Mouse (Mus musculus) neutrophil, adult 5-6 weeks (primary cell): ENCODE results near the gene Tle3. TPM values are rescaled to one million over a fixed set of nuclear protein-coding genes. Genes with fewer than 3 reads are reported as not detected.

Source experiments
- ATAC-seq: fragments of 151-379, 151-347 bp; 2 replicates; pipeline ENCODE4 v1.8.0; 2017; ENCODE audit warnings: mild to moderate bottlenecking, moderate TSS enrichment; ENCODE audit not compliant: insufficient number of reproducible peaks, poor library complexity, low FRiP score, severe bottlenecking; ENCODE audit errors: extremely low read depth
- total RNA-seq: library from RNA; stranded (forward); fragments of 200-1000 nt; gene quantifications from 2 replicates; pipeline ENCODE4 v1.2.3, GENCODE M21; 2017

Gene Tle3
- total RNA-seq, 1 experiment from 2014 or later, result 232 TPM

DNA sequence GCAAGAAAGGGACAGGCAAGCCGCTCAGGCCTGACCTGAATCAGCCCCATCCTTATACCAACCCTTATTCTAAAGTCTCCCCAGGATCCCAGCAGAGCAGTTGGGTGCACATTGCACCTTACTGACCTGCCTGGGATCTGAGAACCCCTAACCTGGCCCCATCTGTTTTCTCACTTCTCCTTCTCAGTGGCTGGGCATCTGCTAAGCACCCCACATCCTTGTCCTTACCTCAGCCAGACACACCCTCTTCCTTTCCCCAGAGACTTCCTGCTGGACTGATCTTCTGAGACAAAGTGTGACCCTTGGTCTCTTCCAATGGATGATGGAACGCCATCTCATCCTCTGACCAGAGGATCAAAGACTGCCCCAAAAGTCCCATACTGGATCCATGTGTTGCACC is 74.8 kb downstream of the Tle3 start:
- ATAC-seq, result no peak

DNA sequence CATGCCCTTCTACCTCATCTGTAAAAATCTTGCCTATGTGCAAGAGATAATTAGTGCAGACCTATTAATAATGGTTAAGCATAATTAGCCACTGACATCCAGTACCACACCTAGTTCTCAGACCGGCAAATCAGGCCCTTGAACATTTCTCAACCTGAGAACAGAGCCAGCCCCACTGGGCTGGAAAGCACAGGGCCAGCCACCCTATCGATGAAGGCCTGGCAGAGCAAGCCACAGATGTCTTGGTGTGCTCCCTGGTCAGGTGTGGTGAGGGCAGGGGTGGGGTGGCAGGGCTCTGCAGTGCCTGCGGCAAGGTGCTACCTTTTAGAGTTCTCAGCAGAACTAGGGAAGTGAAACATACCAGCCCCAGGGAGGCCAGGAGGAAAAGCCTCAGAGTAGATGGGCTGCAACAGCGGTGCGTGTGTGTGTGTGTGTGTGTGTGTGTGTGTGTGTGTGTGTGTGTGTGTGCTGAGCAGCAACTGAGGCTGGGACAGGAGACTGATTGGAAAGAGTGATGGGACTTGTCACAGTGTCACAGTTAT is 77.3 kb downstream of the Tle3 start:
- peak; percentile 72 for ATAC-seq

- ATAC-seq, result no peak
Observed at GRCm38 (mm10) chr9:61452081-61452480, 79.9 kb downstream of the Tle3 start.

DNA sequence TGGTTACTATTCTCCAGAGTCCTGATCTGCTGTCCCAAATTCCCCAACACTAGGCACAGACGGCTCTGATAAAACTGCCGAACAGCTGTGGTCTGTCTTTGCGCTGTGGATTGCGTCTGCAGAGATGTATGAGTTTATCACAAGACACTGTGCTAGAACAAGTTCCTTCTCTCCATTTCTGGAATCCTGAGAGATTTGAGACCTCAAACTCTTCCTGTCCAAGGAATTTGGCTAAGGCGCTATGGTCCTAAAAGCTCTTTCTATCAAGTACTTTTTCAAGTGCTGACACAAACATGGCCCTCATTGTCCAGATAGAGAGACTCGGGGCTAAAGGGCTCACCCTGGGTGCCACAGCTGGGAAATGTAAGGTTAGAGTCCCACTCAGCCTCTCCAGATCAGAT is 83.7 kb downstream of the Tle3 start:
- no peak for ATAC-seq

GRCm38 (mm10) chr9:61456441-61457161 is 84.4 kb downstream of the Tle3 start:
- no peak for ATAC-seq

DNA sequence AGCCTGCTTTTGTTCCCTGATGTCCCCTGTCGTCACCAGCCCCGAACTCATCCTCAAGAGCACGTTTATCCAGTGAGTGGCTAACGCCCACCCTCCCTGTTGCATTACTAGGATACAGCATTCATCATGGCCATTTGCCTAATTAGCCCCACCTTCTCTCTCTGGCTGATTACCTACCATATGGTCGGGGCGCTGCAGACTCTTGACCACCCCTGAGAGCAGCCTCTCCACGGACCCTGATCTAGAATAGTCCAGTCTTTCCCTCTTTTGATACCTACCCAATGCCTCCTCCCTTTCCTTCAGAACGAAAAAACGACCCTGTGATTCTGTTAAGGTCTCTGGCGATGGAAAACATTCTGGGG is 85.0 kb downstream of the Tle3 start:
- no peak for ATAC-seq

DNA sequence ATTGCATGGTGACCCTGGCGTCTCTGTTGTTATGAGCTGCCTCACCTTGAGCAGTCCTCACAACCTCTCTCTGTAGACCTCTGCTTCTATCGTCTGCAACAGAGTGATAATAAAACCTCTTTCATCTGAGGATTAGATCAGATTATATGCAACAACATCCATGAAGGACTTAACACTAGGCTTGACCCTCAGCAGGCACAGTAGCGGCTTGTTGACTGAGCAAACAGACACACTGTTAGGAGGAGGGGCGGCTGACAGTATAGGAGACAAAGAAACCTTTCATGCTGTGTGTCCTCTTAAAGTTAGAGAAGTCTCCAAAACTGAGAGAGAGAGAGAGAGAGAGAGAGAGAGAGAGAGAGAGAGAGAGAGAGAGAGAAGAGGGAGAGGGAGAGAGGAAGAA is 89.7 kb downstream of the Tle3 start:
- no peak for ATAC-seq

- no peak for ATAC-seq
Observed at GRCm38 (mm10) chr9:61467436-61467835, 95.3 kb downstream of the Tle3 start.
